Mouse (Mus musculus): ENCODE data around the gene Sfxn2.

- TF ChIP-seq CTCF (IDR thresholded peaks at IDR 0.05; ENCODE audit: control insufficient read depth, insufficient read depth, insufficient replicate concordance, low read depth, low read length) (no peak), POLR2A (IDR thresholded peaks at IDR 0.05; ENCODE audit: control insufficient read depth, low read depth, low read length) (no peak)
These were observed 1.3 kb upstream of the Sfxn2 start for GRCm38 (mm10) chr19:46571878-46572244.

All from testis, adult 2 months (tissue).